ENCODE assay signal across 8 mouse cellular contexts in the genomic region with DNA sequence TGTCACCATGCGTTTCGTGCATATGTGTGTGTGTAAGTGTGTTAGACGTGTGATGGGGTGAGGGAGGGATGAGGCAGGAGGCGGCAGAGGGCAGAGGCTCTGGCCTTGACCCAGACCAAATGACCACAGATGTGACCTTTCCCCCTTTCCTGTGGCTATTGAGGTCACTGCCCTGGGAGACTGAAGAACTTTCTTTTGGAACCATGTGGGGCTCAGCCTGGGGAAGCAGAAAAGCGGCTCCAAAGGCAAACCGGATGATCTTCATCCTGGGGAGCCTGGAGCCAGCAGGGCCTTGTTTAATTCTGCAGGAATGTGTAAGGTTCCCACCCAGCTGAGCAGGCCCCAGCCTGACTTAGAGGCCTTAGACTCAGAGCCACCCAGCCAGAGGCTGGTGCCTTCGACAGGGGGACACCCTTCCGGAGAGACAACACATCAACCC. TPM values are rescaled to one million over a fixed set of nuclear protein-coding genes. Genes with fewer than 3 reads are reported as not detected.
DNase-seq lines count a peak whose midpoint lies in the region; ATAC-seq and TF ChIP-seq lines count a peak whose summit lies in the region.

No protein-coding gene starts in this region.

- DNase-seq in heart, adult 9 months (ENCODE audit: low spot score in 2 of 2), result peak; percentile 62 to 63
- DNase-seq in retina, postnatal 1 day, result peak; percentile 24
- no peak for DNase-seq in retina, embryonic 14.5 days (ENCODE audit: low spot score)
- DNase-seq in limb, embryonic 11.5 days (ENCODE audit: low spot score), result no peak
- no peak for DNase-seq in stomach, postnatal 0 days (ENCODE audit: low spot score)
- DNase-seq in adrenal gland, adult 2 months, result no peak
- DNase-seq in thymus, postnatal 10 days (ENCODE audit: low spot score in 2 of 2), result no peak

- H3K9ac ChIP-seq in heart, embryonic 12.5 days, result no peak overlapping the region
- no peak overlapping the region for H3K9ac ChIP-seq in limb, embryonic 11.5 days (ENCODE audit: low read length)
- peak overlapping the region; percentile 35; the same call in 1 of the 2 replicates for H3K9ac ChIP-seq in stomach, postnatal 0 days (ENCODE audit: low read length)

- no peak overlapping the region for H3K4me2 ChIP-seq in heart, embryonic 12.5 days
- no peak overlapping the region for H3K4me2 ChIP-seq in limb, embryonic 11.5 days (ENCODE audit: low read depth, severe bottlenecking)
- H3K4me2 ChIP-seq in stomach, postnatal 0 days (replicated peaks; ENCODE audit: low read depth), result no peak overlapping the region

- H3K27ac ChIP-seq in heart, embryonic 12.5 days (ENCODE audit: poor library complexity, severe bottlenecking), result no peak overlapping the region
- peak overlapping the region; percentile 65 for H3K27ac ChIP-seq in limb, embryonic 11.5 days (replicated peaks; ENCODE audit: low read depth, low read length)
- peak overlapping the region; percentile 87 for H3K27ac ChIP-seq in stomach, postnatal 0 days (replicated peaks)

- peaks cover 24% of the 10 kb centered on the region for H3K4me1 ChIP-seq in heart, embryonic 12.5 days (replicated peaks)
- H3K4me1 ChIP-seq in limb, embryonic 11.5 days (ENCODE audit: control insufficient read depth, insufficient read depth, low read length), result peaks cover 40% of the 10 kb centered on the region
- peaks cover 16% of the 10 kb centered on the region for H3K4me1 ChIP-seq in stomach, postnatal 0 days (replicated peaks; ENCODE audit: control insufficient read depth, insufficient read depth)

- no peak for TF ChIP-seq EP300 in stomach, postnatal 0 days (optimal IDR thresholded peaks at IDR 0.05)

- WGBS in heart, embryonic 12.5 days, result 76% methylated on average over 8 of the region's 8 CpGs
- WGBS in limb, embryonic 11.5 days, result 45% methylated on average over 8 of the region's 8 CpGs
- 51% methylated on average over 8 of the region's 8 CpGs for WGBS in stomach, postnatal 0 days

- ATAC-seq in heart, embryonic 12.5 days (ENCODE audit: insufficient number of reproducible peaks, low FRiP score), result no peak
- ATAC-seq in limb, embryonic 11.5 days (ENCODE audit: insufficient number of reproducible peaks, low FRiP score, low TSS enrichment, low read depth), result no peak
- peak; percentile 25; the same call in 1 of the 2 replicates for ATAC-seq in stomach, postnatal 0 days (ENCODE audit: low FRiP score, low TSS enrichment)

- peaks cover 3% of the 10 kb centered on the region; the same call in 1 of the 2 replicates for H3K27me3 ChIP-seq in heart, embryonic 12.5 days (replicated peaks)
- no peaks in the 10 kb centered on the region for H3K27me3 ChIP-seq in limb, embryonic 11.5 days (ENCODE audit: control insufficient read depth, insufficient read depth, low read length)
- no peaks in the 10 kb centered on the region for H3K27me3 ChIP-seq in stomach, postnatal 0 days (ENCODE audit: control insufficient read depth, insufficient read depth, low read length)

- TF ChIP-seq CTCF in stomach, postnatal 0 days (IDR thresholded peaks at IDR 0.05; ENCODE audit: low read depth), result no peak

- no peaks in the 10 kb centered on the region for H3K9me3 ChIP-seq in heart, embryonic 12.5 days (replicated peaks)
- no peaks in the 10 kb centered on the region for H3K9me3 ChIP-seq in limb, embryonic 11.5 days (ENCODE audit: control insufficient read depth, low read length)
- no peaks in the 10 kb centered on the region for H3K9me3 ChIP-seq in stomach, postnatal 0 days (ENCODE audit: control insufficient read depth, low read length)

- no peaks in the 10 kb centered on the region for H3K36me3 ChIP-seq in heart, embryonic 12.5 days
- no peaks in the 10 kb centered on the region for H3K36me3 ChIP-seq in limb, embryonic 11.5 days (ENCODE audit: control insufficient read depth, insufficient read depth, low read length)
- no peaks in the 10 kb centered on the region for H3K36me3 ChIP-seq in stomach, postnatal 0 days (ENCODE audit: control insufficient read depth, insufficient read depth, low read length)

- H3K4me3 ChIP-seq in heart, embryonic 12.5 days, result no peak overlapping the region
- no peak overlapping the region for H3K4me3 ChIP-seq in limb, embryonic 11.5 days (ENCODE audit: low read depth, low read length)
- no peak overlapping the region for H3K4me3 ChIP-seq in stomach, postnatal 0 days (ENCODE audit: low read depth, low read length)

RNA-seq across cellular contexts. Expression of a gene that starts 49.6 kb away (rescaled TPM):
- 0.23 TPM in 1 of 2 replicates, not detected in the other for polyA plus RNA-seq in heart, embryonic 12.5 days (2016; fragmentation: Nextera tagmentation; extraction: Ambion mirVana)
- polyA plus RNA-seq in limb, embryonic 11.5 days (2014; fragmentation: Nextera tagmentation; extraction: Ambion mirVana), result 0.43 and 0.91 TPM in 2 replicates
- 0.13 and 0.36 TPM in 2 replicates for polyA plus RNA-seq in stomach, postnatal 0 days (2015; fragmentation: Nextera tagmentation; extraction: Ambion mirVana)
- total RNA-seq in adrenal gland, adult 2 months (2021), result 1 to 10 TPM; 1.2 to 1.7 TPM
- 1.6 and 1.8 TPM in 2 replicates for polyA plus RNA-seq in adrenal gland, adult 2 months (2012; rRNA removed)

Comparison
In these comparisons a context has a peak if more than half of its experiments do, and no peak if none do; other contexts are left out.
1. DNase-seq: peak in heart, adult 9 months (2 of 2) and retina, postnatal 1 day (single experiment); none in retina, embryonic 14.5 days (single experiment), limb, embryonic 11.5 days (single experiment), stomach, postnatal 0 days (single experiment), adrenal gland, adult 2 months (single experiment) and thymus, postnatal 10 days (0 of 2).